Mouse (Mus musculus) intestine, embryonic 16.5 days (tissue): Measurements from ENCODE around the gene Slc35f1. TPM values are rescaled to one million over a fixed set of nuclear protein-coding genes. Genes with fewer than 3 reads are reported as not detected.

Experiments
- ATAC-seq: fragments of 200-750 bp; cut with Nextera tagmentation; 2 replicates; pipeline ENCODE4 v1.8.0; 2017; ENCODE audit warnings: moderate TSS enrichment, moderate library complexity
- H3K27ac ChIP-seq: fragments of 300-500 bp; sonication (generic); 2 replicates; pipeline ENCODE4 v1.5.1; 2014; ENCODE audit warnings: mild to moderate bottlenecking, low read length
- H3K27me3 ChIP-seq: fragments of 300-500 bp; sonication (generic); replicated peaks from 2 replicates; pipeline ENCODE4 v1.6.1; 2014; ENCODE audit warnings: low read length, control low read depth, mixed read lengths; ENCODE audit not compliant: control insufficient read depth, insufficient read depth
- H3K36me3 ChIP-seq: fragments of 300-500 bp; sonication (generic); 2 replicates; pipeline ENCODE4 v1.6.1; 2014; ENCODE audit warnings: low read length, control low read depth; ENCODE audit not compliant: control insufficient read depth, insufficient read depth
- H3K4me1 ChIP-seq: fragments of 300-500 bp; sonication (generic); 2 replicates; pipeline ENCODE4 v1.6.1; 2014; ENCODE audit warnings: low read length, control low read depth, mixed read lengths; ENCODE audit not compliant: control insufficient read depth, insufficient read depth
- H3K4me2 ChIP-seq: fragments of 300-500 bp; sonication (generic); 2 replicates; pipeline ENCODE4 v1.6.1; 2014; ENCODE audit warnings: low read depth, low read length, control low read depth
- H3K4me3 ChIP-seq: fragments of 300-500 bp; sonication (generic); 2 replicates; pipeline ENCODE4 v1.5.1; 2014; ENCODE audit warnings: mild to moderate bottlenecking, low read length
- H3K9ac ChIP-seq: fragments of 300-500 bp; sonication (generic); 2 replicates; pipeline ENCODE4 v1.6.1; 2014; ENCODE audit warnings: low read depth, low read length
- H3K9me3 ChIP-seq: fragments of 300-500 bp; sonication (generic); 2 replicates; pipeline ENCODE4 v1.6.1; 2016; ENCODE audit warnings: low read length, control low read depth; ENCODE audit not compliant: control insufficient read depth
- WGBS: fragments of 180-500 bp; shearing (Covaris S2); extraction: QIAGEN DNeasy Blood & Tissue Kit; methylation state at CpG from one replicate; pipeline ENCODE4 v1.1.7; 2014; 5-methylcytosine and 5-hydroxymethylcytosine counted together
- polyA plus RNA-seq: library from polyadenylated mRNA; unstranded; fragments of >200 nt; fragmentation: Nextera tagmentation; extraction: Ambion mirVana; gene quantifications from 2 replicates; pipeline ENCODE4 v1.2.1, GENCODE M21; 2015

Gene Slc35f1
- polyA plus RNA-seq, 1 experiment from 2014 or later = 1.7 TPM

DNA sequence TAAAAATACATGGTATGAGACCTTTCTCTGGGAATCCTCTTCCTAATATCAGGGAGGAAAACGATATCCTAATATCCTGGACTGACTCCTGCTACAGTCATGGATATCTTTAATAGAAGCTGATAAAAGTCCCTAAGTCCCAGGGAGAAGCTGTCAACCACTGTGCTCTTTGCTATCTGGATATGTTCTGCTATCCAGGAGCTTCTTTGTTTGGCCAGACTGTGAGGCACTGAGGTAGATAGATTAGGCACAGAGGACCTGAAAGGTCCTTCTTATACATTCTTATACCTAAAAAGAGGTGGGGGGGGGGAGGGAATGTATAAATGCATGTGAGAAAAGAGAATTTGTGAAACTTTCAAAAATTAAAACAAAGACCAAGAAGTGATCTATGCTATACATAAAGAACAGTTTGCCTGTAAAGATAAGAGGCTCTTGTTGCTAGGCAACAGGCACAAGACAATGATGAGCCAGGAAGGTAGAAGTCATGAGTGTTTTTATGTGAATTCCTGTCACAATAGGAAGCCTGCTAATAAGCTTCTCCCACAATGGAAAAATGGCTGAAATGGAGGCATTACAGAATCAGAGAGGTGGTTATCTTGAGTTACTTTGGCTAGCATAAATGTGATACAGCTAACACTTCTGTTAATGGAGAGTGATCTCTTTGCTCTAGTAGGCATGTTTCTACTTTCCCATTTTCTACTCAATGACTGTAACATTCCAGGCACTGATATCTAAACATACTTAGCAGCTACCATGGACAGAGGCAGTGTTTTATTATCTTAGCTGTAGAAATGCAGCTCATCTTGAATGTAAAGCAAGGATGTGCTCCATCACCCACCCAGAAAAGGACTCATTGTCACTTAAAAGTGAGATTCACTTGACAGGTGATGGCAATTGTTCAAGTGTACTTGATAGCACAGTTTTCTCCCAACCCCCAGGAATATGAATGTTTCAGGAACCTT lies 316.2 kb downstream of the Slc35f1 start:
- H3K36me3 ChIP-seq = no peaks in the 10 kb centered on the region
- no peak overlapping the region for H3K27ac ChIP-seq
- no peaks in the 10 kb centered on the region for H3K27me3 ChIP-seq
- no peaks in the 10 kb centered on the region for H3K4me1 ChIP-seq
- no peak overlapping the region for H3K4me3 ChIP-seq
- H3K9me3 ChIP-seq = no peaks in the 10 kb centered on the region
- WGBS = 83% methylated on average over 1 of the region's 1 CpGs
- no peak overlapping the region for H3K9ac ChIP-seq
- ATAC-seq = no peak
- no peak overlapping the region for H3K4me2 ChIP-seq

GRCm38 (mm10) chr10:53013878-53014277 lies 323.5 kb downstream of the Slc35f1 start:
- WGBS = 56% methylated on average over 5 of the region's 5 CpGs
- H3K27ac ChIP-seq = no peak overlapping the region
- no peaks in the 10 kb centered on the region for H3K27me3 ChIP-seq

DNA sequence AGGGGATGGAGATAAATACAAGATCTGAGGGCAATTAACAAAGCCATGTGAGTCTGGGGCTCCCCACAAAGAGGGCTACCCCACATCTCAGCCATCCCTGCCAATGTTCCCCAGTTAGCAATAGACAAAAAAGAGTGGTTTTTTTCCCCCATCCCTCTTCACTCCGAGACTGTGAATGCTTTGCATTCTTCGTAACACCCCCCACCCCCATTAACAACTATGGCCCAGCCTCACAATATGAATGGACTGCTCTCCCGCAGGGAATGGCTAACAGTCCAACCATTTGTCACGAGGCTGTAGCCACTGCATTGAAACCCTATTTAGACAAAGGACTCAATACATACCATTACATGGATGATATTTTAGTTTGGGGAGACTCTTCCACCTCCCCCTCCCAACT lies 338.1 kb downstream of the Slc35f1 start:
- H3K4me2 ChIP-seq = no peak overlapping the region
- no peak overlapping the region for H3K4me3 ChIP-seq
- H3K36me3 ChIP-seq = no peaks in the 10 kb centered on the region
- 61% methylated on average over 4 of the region's 4 CpGs for WGBS
- no peaks in the 10 kb centered on the region for H3K4me1 ChIP-seq
- no peak for ATAC-seq
- H3K27me3 ChIP-seq = no peaks in the 10 kb centered on the region
- H3K9me3 ChIP-seq = no peaks in the 10 kb centered on the region
- no peak overlapping the region for H3K9ac ChIP-seq
- no peak overlapping the region for H3K27ac ChIP-seq

More at GRCm38 (mm10) chr10:53013878-53014277, 323.5 kb downstream of the Slc35f1 start:
- H3K4me1 ChIP-seq = no peaks in the 10 kb centered on the region
- ATAC-seq = no peak
- no peaks in the 10 kb centered on the region for H3K9me3 ChIP-seq
- H3K4me2 ChIP-seq = no peak overlapping the region
- H3K4me3 ChIP-seq = no peak overlapping the region
- H3K36me3 ChIP-seq = no peaks in the 10 kb centered on the region
- no peak overlapping the region for H3K9ac ChIP-seq

GRCm38 (mm10) chr10:53035202-53035601 lies 344.9 kb downstream of the Slc35f1 start:
- Histone ChIP-seq H3K27me3 (no peaks in the 10 kb centered on the region), H3K4me2 (no peak overlapping the region), H3K9me3 (no peaks in the 10 kb centered on the region), H3K4me1 (no peaks in the 10 kb centered on the region), H3K27ac (no peak overlapping the region), H3K4me3 (no peak overlapping the region), H3K9ac (no peak overlapping the region), H3K36me3 (no peaks in the 10 kb centered on the region)
- 20% methylated on average over 1 of the region's 1 CpGs for WGBS
- ATAC-seq = no peak

- Histone ChIP-seq H3K4me3 (no peak overlapping the region), H3K9ac (no peak overlapping the region), H3K9me3 (no peaks in the 10 kb centered on the region), H3K4me1 (no peaks in the 10 kb centered on the region), H3K27me3 (no peaks in the 10 kb centered on the region), H3K4me2 (no peak overlapping the region), H3K27ac (no peak overlapping the region), H3K36me3 (no peaks in the 10 kb centered on the region)
- ATAC-seq = no peak
Observed at GRCm38 (mm10) chr10:53045931-53046330, 355.6 kb downstream of the Slc35f1 start.

- Histone ChIP-seq H3K4me2 (no peak overlapping the region), H3K4me1 (no peaks in the 10 kb centered on the region), H3K27ac (no peak overlapping the region), H3K27me3 (no peaks in the 10 kb centered on the region), H3K36me3 (no peaks in the 10 kb centered on the region), H3K9ac (no peak overlapping the region), H3K9me3 (no peaks in the 10 kb centered on the region), H3K4me3 (no peak overlapping the region)
- no peak for ATAC-seq
Observed at GRCm38 (mm10) chr10:53052521-53052920, 362.2 kb downstream of the Slc35f1 start.

GRCm38 (mm10) chr10:53060745-53061144 lies 370.4 kb downstream of the Slc35f1 start:
- Histone ChIP-seq H3K4me2 (no peak overlapping the region), H3K9me3 (no peaks in the 10 kb centered on the region), H3K36me3 (no peaks in the 10 kb centered on the region), H3K27ac (no peak overlapping the region), H3K4me1 (no peaks in the 10 kb centered on the region), H3K9ac (no peak overlapping the region), H3K4me3 (no peak overlapping the region), H3K27me3 (no peaks in the 10 kb centered on the region)
- 76% methylated on average over 2 of the region's 2 CpGs for WGBS
- no peak for ATAC-seq

GRCm38 (mm10) chr10:53062741-53063140 lies 372.4 kb downstream of the Slc35f1 start:
- Histone ChIP-seq H3K4me3 (no peak overlapping the region), H3K9me3 (no peaks in the 10 kb centered on the region)

DNA sequence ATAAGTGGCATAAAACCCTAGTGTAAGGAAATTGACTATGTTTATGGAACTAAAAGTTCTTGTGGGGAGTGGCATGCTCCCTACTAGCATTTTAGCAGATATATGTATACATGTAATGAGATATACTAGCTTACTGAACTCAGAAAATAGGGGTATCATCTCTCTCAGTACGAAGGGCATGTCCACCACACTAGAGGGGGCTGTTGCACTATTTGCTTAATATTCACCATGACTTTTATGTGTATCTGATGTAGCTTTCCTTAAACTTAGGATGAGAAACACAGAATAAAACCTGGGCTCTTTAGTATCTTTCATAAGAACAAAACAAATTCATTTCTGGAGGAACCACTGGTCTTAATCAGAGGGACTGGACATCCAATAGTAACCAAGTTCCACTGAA lies 397.5 kb downstream of the Slc35f1 start:
- WGBS = 55% methylated on average over 1 of the region's 1 CpGs
- H3K27me3 ChIP-seq = no peaks in the 10 kb centered on the region
- H3K4me3 ChIP-seq = no peak overlapping the region
- ATAC-seq = no peak
- no peak overlapping the region for H3K4me2 ChIP-seq
- H3K27ac ChIP-seq = no peak overlapping the region
- no peaks in the 10 kb centered on the region for H3K4me1 ChIP-seq
- no peaks in the 10 kb centered on the region for H3K9me3 ChIP-seq
- no peaks in the 10 kb centered on the region for H3K36me3 ChIP-seq
- H3K9ac ChIP-seq = no peak overlapping the region

More at GRCm38 (mm10) chr10:53062741-53063140, 372.4 kb downstream of the Slc35f1 start:
- no peak for ATAC-seq
- Histone ChIP-seq H3K9ac (no peak overlapping the region), H3K4me1 (no peaks in the 10 kb centered on the region), H3K36me3 (no peaks in the 10 kb centered on the region), H3K4me2 (no peak overlapping the region), H3K27ac (no peak overlapping the region), H3K27me3 (no peaks in the 10 kb centered on the region)
